Mouse (Mus musculus) thymus, adult 2 months (tissue): Measurements from ENCODE around the gene Ubash3b. TPM values are rescaled to one million over a fixed set of nuclear protein-coding genes. Genes with fewer than 3 reads are reported as not detected.

Source experiments
- DNase-seq: peaks from one replicate; pipeline ENCODE4 v3.0.0; 2021
- H3K27ac ChIP-seq: fragments of 200-500 bp; 2 replicates; pipeline ENCODE4 v1.5.1; 2012; ENCODE audit warnings: low read length, control low read depth; ENCODE audit not compliant: control insufficient read depth, insufficient read depth
- H3K27me3 ChIP-seq: fragments of 200-500 bp; 2 replicates; pipeline ENCODE4 v1.6.1; 2012; ENCODE audit warnings: mild to moderate bottlenecking, low read length, moderate library complexity, mixed read lengths; ENCODE audit not compliant: control insufficient read depth, insufficient read depth
- H3K36me3 ChIP-seq: fragments of 200-500 bp; 2 replicates; pipeline ENCODE4 v1.6.1; 2012; ENCODE audit warnings: mild to moderate bottlenecking, low read length, moderate library complexity; ENCODE audit not compliant: control insufficient read depth, insufficient read depth
- H3K4me1 ChIP-seq: fragments of 200-500 bp; replicated peaks from 2 replicates; pipeline ENCODE4 v1.6.1; 2012; ENCODE audit warnings: low read length; ENCODE audit not compliant: control insufficient read depth, insufficient read depth
- H3K4me3 ChIP-seq: fragments of 200-500 bp; 2 replicates; pipeline ENCODE4 v1.5.1; 2012; ENCODE audit warnings: mild to moderate bottlenecking, low read length, control low read depth, moderate library complexity; ENCODE audit not compliant: control insufficient read depth, insufficient read depth
- CTCF ChIP-seq: fragments of 200-500 bp; IDR thresholded peaks from 2 replicates; pipeline ENCODE4 v1.5.1; 2012; ENCODE audit warnings: mild to moderate bottlenecking, control low read depth, low read length, moderate library complexity, borderline replicate concordance; ENCODE audit not compliant: control insufficient read depth, poor library complexity, insufficient read depth; ENCODE audit errors: extremely low read depth
- POLR2A ChIP-seq: fragments of 200-500 bp; IDR thresholded peaks from 2 replicates; pipeline ENCODE4 v1.6.1; 2012; ENCODE audit warnings: mild to moderate bottlenecking, low read length, control low read depth, moderate library complexity; ENCODE audit not compliant: control insufficient read depth, poor library complexity, insufficient read depth; ENCODE audit errors: extremely low read depth
- WGBS: fragments of 180-500 bp; shearing (Covaris S2); methylation state at CpG from one replicate; pipeline ENCODE4 v1.1.7; 2018; 5-methylcytosine and 5-hydroxymethylcytosine counted together
- polyA plus RNA-seq: library from polyadenylated mRNA; depleted of rRNA; stranded (reverse); fragments of >200 nt; gene quantifications from 2 replicates; pipeline ENCODE4 v1.2.3, GENCODE M21; 2012

Ubash3b gene
- polyA plus RNA-seq, 1 experiment: 7.0 TPM

DNA sequence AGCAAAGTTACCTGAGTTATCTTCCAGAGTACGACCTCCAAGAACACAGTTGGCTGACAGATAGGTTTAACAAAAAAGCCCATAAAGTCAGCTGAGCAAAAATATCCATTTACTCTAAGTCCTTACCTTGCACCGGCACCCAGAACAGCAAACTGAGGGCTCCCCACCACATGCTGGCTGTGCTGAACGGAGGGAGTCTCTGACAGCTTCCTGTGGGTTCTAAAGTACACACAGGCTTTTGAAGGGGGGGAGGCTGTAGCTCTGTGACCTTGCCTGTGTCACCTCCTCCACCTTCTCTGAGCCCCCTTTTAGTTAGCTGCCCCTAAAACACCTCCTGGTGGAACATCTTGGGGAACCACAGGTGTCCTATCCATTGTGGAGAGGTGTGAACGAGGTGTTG is 157.1 kb downstream of the Ubash3b start, which contains the start of gene Crtam:
TSS of gene Crtam (minus strand) at position 214 of the 400 bp plus-strand sequence.
- Histone ChIP-seq H3K4me3 (no peak within 1 kb of the TSS), H3K36me3 (no peaks in the 10 kb centered on the region), H3K27ac (no peak within 1 kb of the TSS), H3K27me3 (no peaks in the 10 kb centered on the region), H3K4me1 (no peaks in the 10 kb centered on the region; the same call in 1 of the 2 replicates)
- DNase-seq: peak; percentile 24
- TF ChIP-seq CTCF (no peak), POLR2A (no peak)
- 37% methylated on average over 4 of the region's 4 CpGs for WGBS

DNA sequence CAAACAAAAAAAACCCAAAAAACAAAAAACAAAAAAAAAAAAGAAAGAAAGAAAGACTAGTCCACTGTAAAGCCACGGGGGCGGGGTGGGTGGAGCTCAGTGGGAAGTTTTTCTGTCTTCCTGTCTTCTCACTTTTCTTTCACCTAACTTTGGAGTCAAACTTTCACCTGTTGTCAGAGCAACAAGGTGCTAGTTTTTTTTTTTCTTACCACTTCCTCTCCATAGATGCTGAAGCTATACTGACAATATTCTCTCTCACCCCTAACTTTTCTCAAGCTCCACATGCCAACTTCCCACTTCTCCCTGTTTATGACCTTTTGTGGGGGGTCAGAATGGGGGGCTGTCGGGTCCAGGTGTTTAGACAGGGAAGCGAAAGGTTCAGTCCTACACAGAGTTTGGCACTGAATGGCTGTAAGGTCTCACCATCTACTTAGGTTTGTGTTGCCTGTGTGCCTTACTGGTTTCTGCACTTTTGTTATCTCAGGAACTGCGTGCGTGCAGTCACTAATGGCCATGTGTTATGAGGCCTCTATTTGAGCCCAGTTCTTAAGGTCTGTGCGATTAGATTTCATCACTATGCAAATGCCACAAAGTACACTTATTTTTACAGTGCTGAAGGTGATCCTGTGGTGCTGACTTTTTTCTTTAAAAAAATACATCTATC is 164.2 kb downstream of the Ubash3b start:
- Histone ChIP-seq H3K36me3 (no peaks in the 10 kb centered on the region), H3K4me3 (no peak overlapping the region), H3K27ac (peak overlapping the region; percentile 63; the same call in 1 of the 2 replicates), H3K27me3 (no peaks in the 10 kb centered on the region), H3K4me1 (peaks cover 5% of the 10 kb centered on the region)
- WGBS: 41% methylated on average over 7 of the region's 7 CpGs
- TF ChIP-seq POLR2A: no peak
- TF ChIP-seq CTCF: no peak
- DNase-seq: peak; percentile 8

- Histone ChIP-seq H3K27me3 (no peaks in the 10 kb centered on the region), H3K27ac (no peak overlapping the region), H3K4me3 (no peak overlapping the region), H3K36me3 (no peaks in the 10 kb centered on the region), H3K4me1 (peaks cover 5% of the 10 kb centered on the region)
- 79% methylated on average over 5 of the region's 5 CpGs for WGBS
- DNase-seq: no peak
- TF ChIP-seq CTCF: no peak
- TF ChIP-seq POLR2A: no peak
These were observed 167.4 kb downstream of the Ubash3b start for GRCm38 (mm10) chr9:40994075-40994474.

DNA sequence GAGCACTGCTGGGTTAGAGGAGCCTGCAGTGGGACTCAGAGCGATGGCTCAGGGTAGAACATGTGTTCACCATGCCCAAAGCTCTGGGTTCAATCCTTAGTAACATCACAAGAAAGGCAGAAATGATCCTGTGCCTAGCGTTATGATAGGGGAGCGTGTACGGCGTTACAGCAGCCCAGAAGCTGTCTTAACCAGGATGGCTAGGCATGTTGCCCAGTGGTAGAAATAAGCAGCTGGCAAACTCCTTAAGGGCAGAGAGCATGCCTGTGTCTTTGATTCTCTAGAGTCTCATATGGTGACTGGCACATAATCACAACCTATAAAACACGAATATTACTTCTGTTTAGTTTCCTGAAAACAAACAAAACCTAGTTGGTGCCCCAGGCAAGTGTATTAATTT is 170.0 kb downstream of the Ubash3b start:
- H3K4me1 ChIP-seq: no peaks in the 10 kb centered on the region

DNA sequence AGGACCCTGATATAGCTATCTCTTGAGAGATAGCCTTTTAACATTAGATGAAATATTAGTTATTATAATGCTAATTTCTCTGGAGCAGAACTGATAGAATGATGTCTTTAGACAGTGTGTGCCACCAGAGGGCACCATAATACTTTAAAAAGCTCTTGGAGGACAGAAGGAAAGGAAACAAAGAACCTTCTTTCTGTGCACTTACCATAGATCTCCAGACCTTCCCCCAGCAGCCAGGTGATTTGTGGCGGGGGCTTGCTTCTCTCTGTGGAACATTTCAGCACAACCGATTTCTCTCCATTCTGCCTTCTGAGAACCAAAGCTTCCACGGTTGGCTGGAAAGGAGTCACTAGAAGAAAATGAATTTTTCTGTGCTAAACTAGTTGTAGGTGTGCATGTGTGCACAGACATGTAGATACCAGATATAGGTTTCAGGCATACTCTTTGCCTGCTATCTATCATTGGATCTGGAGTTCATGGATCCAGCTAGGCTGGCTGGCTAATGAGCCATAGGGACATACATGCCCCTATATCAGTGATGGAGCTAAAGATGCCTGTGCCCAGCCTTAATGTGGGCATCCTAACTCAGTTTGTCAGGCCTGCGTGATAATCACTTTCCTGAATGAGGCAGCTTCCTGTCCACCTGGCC is 171.4 kb downstream of the Ubash3b start:
- H3K27me3 ChIP-seq: no peaks in the 10 kb centered on the region
- no peaks in the 10 kb centered on the region for H3K4me1 ChIP-seq
- TF ChIP-seq POLR2A (no peak), CTCF (no peak)
- WGBS: 46% methylated on average over 4 of the region's 4 CpGs
- H3K36me3 ChIP-seq: no peaks in the 10 kb centered on the region
- H3K4me3 ChIP-seq: no peak overlapping the region
- peak; percentile 53 for DNase-seq
- no peak overlapping the region for H3K27ac ChIP-seq

More for the DNA sequence above, 170.0 kb downstream of the Ubash3b start:
- no peak overlapping the region for H3K27ac ChIP-seq
- no peak overlapping the region for H3K4me3 ChIP-seq
- DNase-seq: no peak
- TF ChIP-seq CTCF (no peak), POLR2A (no peak)
- no peaks in the 10 kb centered on the region for H3K27me3 ChIP-seq
- no peaks in the 10 kb centered on the region for H3K36me3 ChIP-seq
- 94% methylated on average over 6 of the region's 6 CpGs for WGBS

- H3K4me1 ChIP-seq: no peaks in the 10 kb centered on the region
- no peak for DNase-seq
- no peak for TF ChIP-seq POLR2A
- no peak for TF ChIP-seq CTCF
- no peaks in the 10 kb centered on the region for H3K27me3 ChIP-seq
- no peak overlapping the region for H3K4me3 ChIP-seq
- H3K36me3 ChIP-seq: no peaks in the 10 kb centered on the region
- no peak overlapping the region for H3K27ac ChIP-seq
- WGBS: 82% methylated on average over 3 of the region's 3 CpGs
These were observed 177.2 kb downstream of the Ubash3b start for GRCm38 (mm10) chr9:40984313-40984712.

GRCm38 (mm10) chr9:40983758-40984157 is 177.7 kb downstream of the Ubash3b start:
- no peaks in the 10 kb centered on the region for H3K4me1 ChIP-seq
- DNase-seq: no peak
- TF ChIP-seq CTCF: no peak
- no peak for TF ChIP-seq POLR2A
- H3K27me3 ChIP-seq: no peaks in the 10 kb centered on the region
- 98% methylated on average over 3 of the region's 3 CpGs for WGBS
- H3K4me3 ChIP-seq: no peak overlapping the region
- H3K36me3 ChIP-seq: no peaks in the 10 kb centered on the region
- no peak overlapping the region for H3K27ac ChIP-seq
